Mouse (Mus musculus): ENCODE measurements around the gene Gm11020. TPM values are rescaled to one million over a fixed set of nuclear protein-coding genes. Genes with fewer than 3 reads are reported as not detected.

Gm11020 gene
- total and polyA plus RNA-seq, 2 experiments from 2014 or later, result not detected

- peaks cover 5% of the 10 kb centered on the region for H3K36me3 ChIP-seq (replicated peaks; ENCODE audit: control insufficient read depth, insufficient read depth, low read length)
- TF ChIP-seq EP300 (IDR thresholded peaks at IDR 0.05; ENCODE audit: low read depth), result no peak
- 0 out of 2 replicates have a peak, but pooled peaks have one; percentile 1 for TF ChIP-seq CTCF (IDR thresholded peaks at IDR 0.05; ENCODE audit: low read depth)
- 1% methylated on average over 24 of the region's 24 CpGs for WGBS
- H3K4me3 ChIP-seq (ENCODE audit: low read depth, low read length), result peak overlapping the region; percentile 63
- peak overlapping the region; percentile 85 for H3K4me2 ChIP-seq (ENCODE audit: low read depth, low read length)
- H3K27ac ChIP-seq (ENCODE audit: low read depth), result peak overlapping the region; percentile 90
- H3K27me3 ChIP-seq (ENCODE audit: control insufficient read depth, insufficient read depth, low read length), result no peaks in the 10 kb centered on the region
- ATAC-seq (ENCODE audit: insufficient read depth, low read depth) (peak; percentile 77), DNase-seq (ENCODE audit: low spot score) (peak; percentile 88)
- peak overlapping the region; percentile 73 for H3K9ac ChIP-seq (replicated peaks; ENCODE audit: low read depth, low read length)
- H3K4me1 ChIP-seq (ENCODE audit: control insufficient read depth, insufficient read depth), result no peaks in the 10 kb centered on the region; the same call in 1 of the 2 replicates
- no peaks in the 10 kb centered on the region for H3K9me3 ChIP-seq (replicated peaks; ENCODE audit: control insufficient read depth, low read length)
Measured at GRCm38 (mm10) chr8:104341106-104341561, 19.8 kb downstream of the Gm11020 start.

- H3K9me3 ChIP-seq (replicated peaks; ENCODE audit: control insufficient read depth, low read length), result no peaks in the 10 kb centered on the region
- TF ChIP-seq CTCF (IDR thresholded peaks at IDR 0.05; ENCODE audit: low read depth), result no peak
- TF ChIP-seq EP300 (IDR thresholded peaks at IDR 0.05; ENCODE audit: low read depth), result no peak
- WGBS, result 51% methylated on average over 6 of the region's 6 CpGs
- H3K4me2 ChIP-seq (ENCODE audit: low read depth, low read length), result peak overlapping the region; percentile 85
- H3K27ac ChIP-seq (ENCODE audit: low read depth), result peak overlapping the region; percentile 67
- DNase-seq (ENCODE audit: low spot score) (no peak), ATAC-seq (ENCODE audit: insufficient read depth, low read depth) (no peak)
- H3K36me3 ChIP-seq (replicated peaks; ENCODE audit: control insufficient read depth, insufficient read depth, low read length), result peaks cover 10% of the 10 kb centered on the region
- H3K4me1 ChIP-seq (ENCODE audit: control insufficient read depth, insufficient read depth), result peaks cover 3% of the 10 kb centered on the region; the same call in 1 of the 2 replicates
- peak overlapping the region; percentile 63 for H3K4me3 ChIP-seq (ENCODE audit: low read depth, low read length)
- H3K27me3 ChIP-seq (ENCODE audit: control insufficient read depth, insufficient read depth, low read length), result no peaks in the 10 kb centered on the region
- no peak overlapping the region for H3K9ac ChIP-seq (replicated peaks; ENCODE audit: low read depth, low read length)
Measured at GRCm38 (mm10) chr8:104341678-104342077, 20.3 kb downstream of the Gm11020 start.

- DNase-seq (ENCODE audit: low spot score) (no peak), ATAC-seq (ENCODE audit: insufficient read depth, low read depth) (no peak)
- no peaks in the 10 kb centered on the region for H3K27me3 ChIP-seq (ENCODE audit: control insufficient read depth, insufficient read depth, low read length)
- no peak overlapping the region for H3K9ac ChIP-seq (replicated peaks; ENCODE audit: low read depth, low read length)
- peak overlapping the region; percentile 67; the same call in 1 of the 2 replicates for H3K27ac ChIP-seq (ENCODE audit: low read depth)
- H3K9me3 ChIP-seq (replicated peaks; ENCODE audit: control insufficient read depth, low read length), result no peaks in the 10 kb centered on the region
- peaks cover 6% of the 10 kb centered on the region; the same call in 1 of the 2 replicates for H3K4me1 ChIP-seq (ENCODE audit: control insufficient read depth, insufficient read depth)
- H3K4me3 ChIP-seq (ENCODE audit: low read depth, low read length), result no peak overlapping the region
- H3K36me3 ChIP-seq (replicated peaks; ENCODE audit: control insufficient read depth, insufficient read depth, low read length), result peaks cover 16% of the 10 kb centered on the region
- no peak overlapping the region for H3K4me2 ChIP-seq (ENCODE audit: low read depth, low read length)
- 49% methylated on average over 5 of the region's 5 CpGs for WGBS
- no peak for TF ChIP-seq CTCF (IDR thresholded peaks at IDR 0.05; ENCODE audit: low read depth)
- no peak for TF ChIP-seq EP300 (IDR thresholded peaks at IDR 0.05; ENCODE audit: low read depth)
Measured at GRCm38 (mm10) chr8:104342426-104342825, 21.1 kb downstream of the Gm11020 start.

GRCm38 (mm10) chr8:104343957-104344356, 22.6 kb downstream of the Gm11020 start:
- 9% methylated on average over 7 of the region's 7 CpGs for WGBS
- Histone ChIP-seq H3K9me3 (replicated peaks; ENCODE audit: control insufficient read depth, low read length) (no peaks in the 10 kb centered on the region), H3K27me3 (ENCODE audit: control insufficient read depth, insufficient read depth, low read length) (no peaks in the 10 kb centered on the region), H3K4me3 (ENCODE audit: low read depth, low read length) (no peak overlapping the region), H3K9ac (replicated peaks; ENCODE audit: low read depth, low read length) (no peak overlapping the region), H3K36me3 (replicated peaks; ENCODE audit: control insufficient read depth, insufficient read depth, low read length) (peaks cover 22% of the 10 kb centered on the region), H3K4me1 (ENCODE audit: control insufficient read depth, insufficient read depth) (peaks cover 8% of the 10 kb centered on the region), H3K27ac (ENCODE audit: low read depth) (no peak overlapping the region), H3K4me2 (ENCODE audit: low read depth, low read length) (no peak overlapping the region)
- ATAC-seq (ENCODE audit: insufficient read depth, low read depth) (peak; percentile 39; the same call in 1 of the 2 replicates), DNase-seq (ENCODE audit: low spot score) (peak; percentile 77)
- peak; percentile 98 for TF ChIP-seq CTCF (IDR thresholded peaks at IDR 0.05; ENCODE audit: low read depth)
- no peak for TF ChIP-seq EP300 (IDR thresholded peaks at IDR 0.05; ENCODE audit: low read depth)

GRCm38 (mm10) chr8:104344622-104345021, 23.3 kb downstream of the Gm11020 start:
- TF ChIP-seq EP300 (IDR thresholded peaks at IDR 0.05; ENCODE audit: low read depth) (no peak), CTCF (IDR thresholded peaks at IDR 0.05; ENCODE audit: low read depth) (no peak)
- DNase-seq (ENCODE audit: low spot score) (no peak), ATAC-seq (ENCODE audit: insufficient read depth, low read depth) (no peak)
- Histone ChIP-seq H3K4me2 (ENCODE audit: low read depth, low read length) (no peak overlapping the region), H3K9me3 (replicated peaks; ENCODE audit: control insufficient read depth, low read length) (no peaks in the 10 kb centered on the region), H3K36me3 (replicated peaks; ENCODE audit: control insufficient read depth, insufficient read depth, low read length) (peaks cover 22% of the 10 kb centered on the region), H3K4me3 (ENCODE audit: low read depth, low read length) (no peak overlapping the region), H3K9ac (replicated peaks; ENCODE audit: low read depth, low read length) (no peak overlapping the region), H3K27me3 (ENCODE audit: control insufficient read depth, insufficient read depth, low read length) (no peaks in the 10 kb centered on the region), H3K4me1 (ENCODE audit: control insufficient read depth, insufficient read depth) (peaks cover 15% of the 10 kb centered on the region), H3K27ac (ENCODE audit: low read depth) (no peak overlapping the region)
- WGBS, result 87% methylated on average over 5 of the region's 5 CpGs

GRCm38 (mm10) chr8:104346706-104347105, 25.3 kb downstream of the Gm11020 start:
- Histone ChIP-seq H3K4me3 (ENCODE audit: low read depth, low read length) (no peak overlapping the region), H3K27ac (ENCODE audit: low read depth) (peak overlapping the region; percentile 34; the same call in 1 of the 2 replicates), H3K4me2 (ENCODE audit: low read depth, low read length) (no peak overlapping the region), H3K27me3 (ENCODE audit: control insufficient read depth, insufficient read depth, low read length) (no peaks in the 10 kb centered on the region), H3K36me3 (replicated peaks; ENCODE audit: control insufficient read depth, insufficient read depth, low read length) (peaks cover 22% of the 10 kb centered on the region), H3K9me3 (replicated peaks; ENCODE audit: control insufficient read depth, low read length) (no peaks in the 10 kb centered on the region), H3K4me1 (ENCODE audit: control insufficient read depth, insufficient read depth) (peaks cover 15% of the 10 kb centered on the region), H3K9ac (replicated peaks; ENCODE audit: low read depth, low read length) (no peak overlapping the region)
- TF ChIP-seq EP300 (IDR thresholded peaks at IDR 0.05; ENCODE audit: low read depth) (no peak), CTCF (IDR thresholded peaks at IDR 0.05; ENCODE audit: low read depth) (no peak)
- no peak for DNase-seq (ENCODE audit: low spot score)
- no peak for ATAC-seq (ENCODE audit: insufficient read depth, low read depth)
- WGBS, result 29% methylated on average over 12 of the region's 12 CpGs
